Mouse (Mus musculus) splenic B cell, adult 2 months (primary cell): ENCODE data around the gene Dennd2c.
"Not testable (repeated sequence)": the region's sequence is repeated elsewhere in the genome, so short reads cannot be mapped to it uniquely, and the experiment has no call there.

Source experiments
- DNase-seq: peaks from one replicate; pipeline ENCODE4 v3.0.0-alpha.2; 2011; ENCODE audit warnings: low read depth, low spot score
- H3K27me3 ChIP-seq: 2 replicates; pipeline ENCODE4 v1.6.1; 2012; ENCODE audit warnings: mild to moderate bottlenecking, low read length, moderate library complexity, mixed read lengths; ENCODE audit not compliant: control insufficient read depth, poor library complexity, insufficient read depth, severe bottlenecking
- H3K36me3 ChIP-seq: 2 replicates; pipeline ENCODE4 v1.6.1; 2012; ENCODE audit warnings: mild to moderate bottlenecking, low read length, moderate library complexity, mixed read lengths; ENCODE audit not compliant: control insufficient read depth, poor library complexity, insufficient read depth, severe bottlenecking

Gene Dennd2c

GRCm38 (mm10) chr3:103204445-103204844, 102.0 kb downstream of the Dennd2c start:
- no peak for DNase-seq
- no peaks in the 10 kb centered on the region for H3K36me3 ChIP-seq
- no peaks in the 10 kb centered on the region for H3K27me3 ChIP-seq

- Histone ChIP-seq H3K36me3 (no peaks in the 10 kb centered on the region), H3K27me3 (no peaks in the 10 kb centered on the region)
- DNase-seq = peak; percentile 91
Measured at GRCm38 (mm10) chr3:103206393-103206792, 104.0 kb downstream of the Dennd2c start.

- H3K36me3 ChIP-seq = no peaks in the 10 kb centered on the region
- no peaks in the 10 kb centered on the region for H3K27me3 ChIP-seq
- no peak for DNase-seq
Measured at GRCm38 (mm10) chr3:103207749-103208148, 105.3 kb downstream of the Dennd2c start.

- no peaks in the 10 kb centered on the region for H3K27me3 ChIP-seq
- H3K36me3 ChIP-seq = no peaks in the 10 kb centered on the region
- no peak for DNase-seq
Measured at GRCm38 (mm10) chr3:103208237-103208636, 105.8 kb downstream of the Dennd2c start.

GRCm38 (mm10) chr3:103211101-103211500, 108.7 kb downstream of the Dennd2c start:
- DNase-seq = no peak
- Histone ChIP-seq H3K36me3 (no peaks in the 10 kb centered on the region), H3K27me3 (no peaks in the 10 kb centered on the region)

GRCm38 (mm10) chr3:103212142-103212541, 109.7 kb downstream of the Dennd2c start:
- DNase-seq = no peak
- H3K36me3 ChIP-seq = no peaks in the 10 kb centered on the region
- H3K27me3 ChIP-seq = no peaks in the 10 kb centered on the region

GRCm38 (mm10) chr3:103213537-103213936, 111.1 kb downstream of the Dennd2c start:
- H3K36me3 ChIP-seq = no peaks in the 10 kb centered on the region
- no peak for DNase-seq
- H3K27me3 ChIP-seq = no peaks in the 10 kb centered on the region

- no peak for DNase-seq
- no peaks in the 10 kb centered on the region for H3K27me3 ChIP-seq
- no peaks in the 10 kb centered on the region for H3K36me3 ChIP-seq
Measured at GRCm38 (mm10) chr3:103214593-103215285, 112.3 kb downstream of the Dennd2c start.

GRCm38 (mm10) chr3:103215399-103215798, 113.0 kb downstream of the Dennd2c start:
- not testable (repeated sequence) for H3K27me3 ChIP-seq, DNase-seq, H3K36me3 ChIP-seq
